In genomic region chr6:86585070-86585600, GRCm38 (mm10) we compare ENCODE assay signal across 7 mouse cellular contexts. TPM values are rescaled to one million over a fixed set of nuclear protein-coding genes. Genes with fewer than 3 reads are reported as not detected.
DNase-seq lines count a peak whose midpoint lies in the region; ATAC-seq lines count a peak whose summit lies in the region.

No protein-coding gene starts in this region.

- no peaks in the 10 kb centered on the region for H3K27me3 ChIP-seq in embryonic facial prominence, embryonic 10.5 days (replicated peaks; ENCODE audit: low read depth, poor library complexity, severe bottlenecking)
- no peaks in the 10 kb centered on the region for H3K27me3 ChIP-seq in intestine, embryonic 15.5 days (replicated peaks)

- peak overlapping the region; percentile 51 for H3K4me3 ChIP-seq in embryonic facial prominence, embryonic 10.5 days
- peak overlapping the region; percentile 26 for H3K4me3 ChIP-seq in intestine, embryonic 15.5 days (replicated peaks)

- no peaks in the 10 kb centered on the region for H3K9me3 ChIP-seq in embryonic facial prominence, embryonic 10.5 days
- no peaks in the 10 kb centered on the region for H3K9me3 ChIP-seq in intestine, embryonic 15.5 days

- intact Hi-C loops in left cerebral cortex, postnatal 14 days (cut with DNase I), result no loop called here

- ATAC-seq in intestine, embryonic 15.5 days, result peak; percentile 87
- peak; percentile 89 for ATAC-seq in megakaryocyte progenitor cell, adult 5-6 weeks (replicated peaks; ENCODE audit: poor library complexity)

- H3K4me2 ChIP-seq in intestine, embryonic 15.5 days (replicated peaks), result peak overlapping the region; percentile 70

- H3K4me1 ChIP-seq in embryonic facial prominence, embryonic 10.5 days, result peaks cover 28% of the 10 kb centered on the region
- peaks cover 27% of the 10 kb centered on the region for H3K4me1 ChIP-seq in intestine, embryonic 15.5 days (replicated peaks)

- H3K27ac ChIP-seq in embryonic facial prominence, embryonic 10.5 days (replicated peaks), result peak overlapping the region; percentile 88
- H3K27ac ChIP-seq in intestine, embryonic 15.5 days, result peak overlapping the region; percentile 90

- 15% methylated on average over 16 of the region's 16 CpGs for WGBS in embryonic facial prominence, embryonic 10.5 days
- 11% methylated on average over 16 of the region's 16 CpGs for WGBS in intestine, embryonic 15.5 days

- peak; percentile 91 for DNase-seq in adrenal gland, postnatal 10 days
- peak; percentile 79 for DNase-seq in embryonic facial prominence, embryonic 10.5 days (ENCODE audit: low spot score)
- DNase-seq in gastrocnemius, postnatal 4 days (ENCODE audit: low spot score in 2 of 2), result peak; percentile 63 to 84
- DNase-seq in left cerebral cortex, postnatal 14 days (ENCODE audit: low spot score in 2 of 2), result peak; percentile 82 to 96
- DNase-seq in right cerebral cortex, adult 2 months (ENCODE audit: low spot score in 2 of 2), result peak; percentile 86

- H3K9ac ChIP-seq in intestine, embryonic 15.5 days, result peak overlapping the region; percentile 46

- no peaks in the 10 kb centered on the region for H3K36me3 ChIP-seq in embryonic facial prominence, embryonic 10.5 days (replicated peaks)
- H3K36me3 ChIP-seq in intestine, embryonic 15.5 days, result no peaks in the 10 kb centered on the region

RNA-seq across cellular contexts. Expression of gene Asprv1, which starts 42.8 kb away (rescaled TPM):
- 1 to 10 TPM in 1 of 2 experiments, under 1 TPM in 1; 0.60 to 1.1 TPM for total RNA-seq in adrenal gland, postnatal 10 days (2021)
- polyA plus RNA-seq in embryonic facial prominence, embryonic 10.5 days (2016; fragmentation: Nextera tagmentation; extraction: Ambion mirVana), result 0.69 and 1.3 TPM in 2 replicates
- under 1 TPM; 0.42 to 0.67 TPM for total RNA-seq in gastrocnemius, postnatal 4 days (2021)
- 0.66 and 1.2 TPM in 2 replicates for polyA plus RNA-seq in intestine, embryonic 15.5 days (2015; fragmentation: Nextera tagmentation; extraction: Ambion mirVana)
- 1 to 10 TPM; 1.5 to 1.7 TPM for total RNA-seq in left cerebral cortex, postnatal 14 days (2021)
- total RNA-seq in megakaryocyte progenitor cell, adult 5-6 weeks (2015), result 1.3 and 1.9 TPM in 2 replicates
- 0.98 and 1.5 TPM in 2 replicates for total RNA-seq in megakaryocyte progenitor cell, adult 5-6 weeks (2017)

RNA-seq across cellular contexts. Expression of gene Pcbp1, which starts 59.0 kb away (rescaled TPM):
- 100 to 1,000 TPM; 233 to 243 TPM for total RNA-seq in adrenal gland, postnatal 10 days (2021)
- polyA plus RNA-seq in embryonic facial prominence, embryonic 10.5 days (2016; fragmentation: Nextera tagmentation; extraction: Ambion mirVana), result 560 and 592 TPM in 2 replicates
- 100 to 1,000 TPM; 235 to 247 TPM for total RNA-seq in gastrocnemius, postnatal 4 days (2021)
- 508 and 561 TPM in 2 replicates for polyA plus RNA-seq in intestine, embryonic 15.5 days (2015; fragmentation: Nextera tagmentation; extraction: Ambion mirVana)
- 100 to 1,000 TPM; 182 to 190 TPM for total RNA-seq in left cerebral cortex, postnatal 14 days (2021)
- 333 and 352 TPM in 2 replicates for total RNA-seq in megakaryocyte progenitor cell, adult 5-6 weeks (2015)
- total RNA-seq in megakaryocyte progenitor cell, adult 5-6 weeks (2017), result 107 and 114 TPM in 2 replicates

Comparison
In these comparisons a context has a peak if more than half of its experiments do, and no peak if none do; other contexts are left out.
1. Peak in every context shown above with its lines: DNase-seq, ATAC-seq, H3K4me3 ChIP-seq and H3K27ac ChIP-seq.